Mouse (Mus musculus) spleen, postnatal 4 days (tissue): ENCODE measurements around the gene Ranbp9.

ENCODE experiments used
- DNase-seq, 2 experiments: peaks; one replicate each; pipeline ENCODE4 v3.0.0; 2022; ENCODE audit warnings: low spot score in 2 of 2

Gene Ranbp9

GRCm38 (mm10) chr13:43364985-43365824 is 115.9 kb downstream of the Ranbp9 start, which contains the start of gene Sirt5:
Gene Sirt5 (plus strand): TSS chr13:43365496.
- DNase-seq = peak; percentile 85 to 94

- DNase-seq = no peak
These were observed 118.7 kb downstream of the Ranbp9 start for GRCm38 (mm10) chr13:43362353-43362752.

- DNase-seq = no peak
These were observed 120.5 kb downstream of the Ranbp9 start for GRCm38 (mm10) chr13:43360534-43360933.

- no peak for DNase-seq
These were observed 124.5 kb downstream of the Ranbp9 start for GRCm38 (mm10) chr13:43356346-43357125.

GRCm38 (mm10) chr13:43354362-43354761 is 126.7 kb downstream of the Ranbp9 start:
- no peak for DNase-seq

GRCm38 (mm10) chr13:43353356-43353755 is 127.7 kb downstream of the Ranbp9 start:
- DNase-seq = no peak
